Mouse (Mus musculus): ENCODE measurements around the gene Hoxd3. TPM values are rescaled to one million over a fixed set of nuclear protein-coding genes. Genes with fewer than 3 reads are reported as not detected.

Hoxd3 gene
- polyA plus RNA-seq, 1 experiment from 2014 or later: 14.5 TPM

- H3K27me3 ChIP-seq (ENCODE audit: control insufficient read depth, insufficient read depth, low read length): peaks cover 74% of the 10 kb centered on the region
- H3K9ac ChIP-seq (replicated peaks; ENCODE audit: low read depth, low read length): no peak overlapping the region
- H3K36me3 ChIP-seq (ENCODE audit: control insufficient read depth, insufficient read depth, low read length): no peaks in the 10 kb centered on the region
- WGBS: 3% methylated on average over 12 of the region's 12 CpGs
- no peaks in the 10 kb centered on the region for H3K4me1 ChIP-seq (ENCODE audit: control insufficient read depth, insufficient read depth, low read length)
- no peak for ATAC-seq (ENCODE audit: insufficient number of reproducible peaks, insufficient read depth, low FRiP score, low read depth)
- no peak overlapping the region for H3K27ac ChIP-seq (ENCODE audit: low read length)
- H3K9me3 ChIP-seq (ENCODE audit: control insufficient read depth, low read depth, low read length): no peaks in the 10 kb centered on the region
- H3K4me3 ChIP-seq (ENCODE audit: low read depth, low read length): no peak overlapping the region
- H3K4me2 ChIP-seq (replicated peaks; ENCODE audit: low read depth, low read length): no peak overlapping the region
Measured at GRCm38 (mm10) chr2:74688795-74689573, 22.7 kb upstream of the Hoxd3 start.

DNA sequence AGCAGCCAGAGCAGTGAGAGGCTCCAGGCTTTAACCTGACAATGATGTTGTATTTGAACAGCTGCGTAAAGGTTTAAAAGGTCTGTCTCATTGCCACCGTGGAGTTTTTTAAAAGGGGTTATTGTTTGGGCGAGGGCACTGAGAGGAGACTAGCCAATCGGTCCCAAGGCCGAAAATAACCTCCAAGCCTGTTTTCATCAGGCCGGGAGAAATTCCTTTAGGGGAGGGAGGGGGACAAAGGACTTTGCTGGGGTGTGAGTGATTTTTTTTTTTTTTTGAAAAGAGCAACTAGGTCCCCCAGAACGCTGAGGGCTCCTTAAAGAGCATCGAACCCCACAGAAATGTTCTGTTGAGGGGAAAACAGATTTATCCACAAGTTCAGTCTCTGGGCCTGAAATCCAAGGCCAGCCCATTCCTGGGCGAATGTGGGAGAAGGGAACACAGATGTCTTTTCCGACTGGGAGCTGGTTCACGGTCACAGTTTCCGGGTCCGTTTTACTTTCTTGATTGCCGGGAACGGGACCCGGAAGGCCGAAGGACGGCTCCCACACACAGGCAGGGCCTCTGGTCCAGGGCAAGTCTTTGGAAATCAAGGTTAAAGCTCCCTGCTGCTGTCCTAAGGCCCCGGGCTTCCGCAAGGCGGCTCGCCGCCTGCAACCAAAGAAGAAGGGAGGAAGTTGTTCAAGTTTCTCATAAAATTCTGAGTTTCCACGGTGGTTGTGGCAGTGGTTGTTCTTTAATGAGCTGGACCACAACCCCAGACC is 22.0 kb upstream of the Hoxd3 start:
- Histone ChIP-seq H3K27ac (ENCODE audit: low read length) (no peak overlapping the region), H3K9me3 (ENCODE audit: control insufficient read depth, low read depth, low read length) (no peaks in the 10 kb centered on the region), H3K9ac (replicated peaks; ENCODE audit: low read depth, low read length) (no peak overlapping the region), H3K4me1 (ENCODE audit: control insufficient read depth, insufficient read depth, low read length) (no peaks in the 10 kb centered on the region), H3K4me3 (ENCODE audit: low read depth, low read length) (no peak overlapping the region), H3K27me3 (ENCODE audit: control insufficient read depth, insufficient read depth, low read length) (peaks cover 78% of the 10 kb centered on the region), H3K36me3 (ENCODE audit: control insufficient read depth, insufficient read depth, low read length) (no peaks in the 10 kb centered on the region), H3K4me2 (replicated peaks; ENCODE audit: low read depth, low read length) (no peak overlapping the region)
- under 1% methylated on average over 24 of the region's 24 CpGs for WGBS
- no peak for ATAC-seq (ENCODE audit: insufficient number of reproducible peaks, insufficient read depth, low FRiP score, low read depth)

- Histone ChIP-seq H3K27ac (ENCODE audit: low read length) (no peak overlapping the region), H3K4me1 (ENCODE audit: control insufficient read depth, insufficient read depth, low read length) (no peaks in the 10 kb centered on the region), H3K36me3 (ENCODE audit: control insufficient read depth, insufficient read depth, low read length) (no peaks in the 10 kb centered on the region), H3K27me3 (ENCODE audit: control insufficient read depth, insufficient read depth, low read length) (peaks cover 78% of the 10 kb centered on the region), H3K4me3 (ENCODE audit: low read depth, low read length) (no peak overlapping the region), H3K9me3 (ENCODE audit: control insufficient read depth, low read depth, low read length) (no peaks in the 10 kb centered on the region), H3K9ac (replicated peaks; ENCODE audit: low read depth, low read length) (no peak overlapping the region), H3K4me2 (replicated peaks; ENCODE audit: low read depth, low read length) (no peak overlapping the region)
- no peak for ATAC-seq (ENCODE audit: insufficient number of reproducible peaks, insufficient read depth, low FRiP score, low read depth)
- WGBS: 8% methylated on average over 8 of the region's 8 CpGs
Measured at GRCm38 (mm10) chr2:74690338-74690716, 21.4 kb upstream of the Hoxd3 start.

DNA sequence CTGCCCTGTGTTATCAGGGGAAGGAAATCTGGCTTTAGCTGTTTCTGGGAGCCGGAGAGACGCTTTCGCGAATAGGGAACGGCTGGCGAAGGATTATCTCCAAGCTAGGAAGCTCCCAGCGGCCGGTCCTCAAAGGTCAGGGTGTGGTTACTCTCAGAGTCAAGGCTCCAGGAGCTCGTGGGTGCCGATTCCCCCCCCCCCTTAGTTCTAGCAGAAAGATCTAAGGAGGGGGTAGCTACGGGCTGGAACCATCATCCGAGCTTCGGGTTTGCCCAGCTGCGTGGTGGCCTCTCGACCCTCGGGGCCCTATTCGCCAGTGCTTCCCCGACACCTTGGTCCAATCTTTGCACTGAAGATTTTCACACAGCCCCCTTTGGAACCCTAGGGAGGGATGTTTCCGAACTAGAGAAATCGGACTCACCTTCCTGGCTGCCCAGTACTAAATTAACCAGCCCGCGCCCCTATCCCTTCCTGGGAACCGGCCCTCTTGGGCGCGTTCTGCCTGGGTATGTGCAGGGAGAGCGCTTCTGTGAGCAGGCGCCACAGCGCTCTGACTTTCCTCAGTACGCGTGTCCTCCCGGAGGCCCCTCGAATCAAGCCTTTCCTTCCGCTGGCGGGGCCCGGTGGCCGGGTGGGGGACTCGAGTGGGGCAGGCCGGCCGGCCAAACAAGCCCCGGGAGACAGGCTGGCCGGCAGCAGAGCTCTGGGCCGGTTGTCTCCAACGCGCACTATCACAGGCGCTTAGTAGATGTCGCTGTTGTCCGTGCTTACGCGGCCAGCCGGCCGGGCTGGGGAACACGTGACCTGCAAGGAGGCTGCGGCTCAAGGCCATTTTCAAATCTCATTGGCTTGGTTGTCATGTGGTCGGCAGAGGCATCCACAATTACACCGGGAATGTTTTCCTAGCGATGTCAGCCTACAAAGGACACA is 20.4 kb upstream of the Hoxd3 start, which contains the start of gene Hoxd10:
Gene Hoxd10 (plus strand): TSS at position 903 of the 930 bp plus-strand sequence.
- H3K4me2 ChIP-seq (replicated peaks; ENCODE audit: low read depth, low read length): no peak within 1 kb of the TSS
- peaks cover 80% of the 10 kb centered on the region for H3K27me3 ChIP-seq (ENCODE audit: control insufficient read depth, insufficient read depth, low read length)
- no peaks in the 10 kb centered on the region for H3K9me3 ChIP-seq (ENCODE audit: control insufficient read depth, low read depth, low read length)
- ATAC-seq (ENCODE audit: insufficient number of reproducible peaks, insufficient read depth, low FRiP score, low read depth): peak; percentile 49; the same call in 1 of the 2 replicates
- no peak within 1 kb of the TSS for H3K4me3 ChIP-seq (ENCODE audit: low read depth, low read length)
- H3K9ac ChIP-seq (replicated peaks; ENCODE audit: low read depth, low read length): no peak within 1 kb of the TSS
- under 1% methylated on average over 56 of the region's 56 CpGs for WGBS
- no peak within 1 kb of the TSS for H3K27ac ChIP-seq (ENCODE audit: low read length)
- H3K4me1 ChIP-seq (ENCODE audit: control insufficient read depth, insufficient read depth, low read length): no peaks in the 10 kb centered on the region
- no peaks in the 10 kb centered on the region for H3K36me3 ChIP-seq (ENCODE audit: control insufficient read depth, insufficient read depth, low read length)

- Histone ChIP-seq H3K36me3 (ENCODE audit: control insufficient read depth, insufficient read depth, low read length) (no peaks in the 10 kb centered on the region), H3K27me3 (ENCODE audit: control insufficient read depth, insufficient read depth, low read length) (peaks cover 80% of the 10 kb centered on the region), H3K4me3 (ENCODE audit: low read depth, low read length) (no peak overlapping the region), H3K9ac (replicated peaks; ENCODE audit: low read depth, low read length) (no peak overlapping the region), H3K27ac (ENCODE audit: low read length) (no peak overlapping the region), H3K4me2 (replicated peaks; ENCODE audit: low read depth, low read length) (no peak overlapping the region), H3K9me3 (ENCODE audit: control insufficient read depth, low read depth, low read length) (no peaks in the 10 kb centered on the region), H3K4me1 (ENCODE audit: control insufficient read depth, insufficient read depth, low read length) (no peaks in the 10 kb centered on the region)
- 4% methylated on average over 35 of the region's 35 CpGs for WGBS
- ATAC-seq (ENCODE audit: insufficient number of reproducible peaks, insufficient read depth, low FRiP score, low read depth): no peak
Measured at GRCm38 (mm10) chr2:74691995-74692807, 19.5 kb upstream of the Hoxd3 start.

- Histone ChIP-seq H3K27me3 (ENCODE audit: control insufficient read depth, insufficient read depth, low read length) (peaks cover 77% of the 10 kb centered on the region), H3K9ac (replicated peaks; ENCODE audit: low read depth, low read length) (no peak overlapping the region), H3K4me1 (ENCODE audit: control insufficient read depth, insufficient read depth, low read length) (no peaks in the 10 kb centered on the region), H3K4me2 (replicated peaks; ENCODE audit: low read depth, low read length) (no peak overlapping the region), H3K27ac (ENCODE audit: low read length) (no peak overlapping the region), H3K4me3 (ENCODE audit: low read depth, low read length) (no peak overlapping the region), H3K9me3 (ENCODE audit: control insufficient read depth, low read depth, low read length) (no peaks in the 10 kb centered on the region), H3K36me3 (ENCODE audit: control insufficient read depth, insufficient read depth, low read length) (no peaks in the 10 kb centered on the region)
- WGBS: 2% methylated on average over 20 of the region's 20 CpGs
- ATAC-seq (ENCODE audit: insufficient number of reproducible peaks, insufficient read depth, low FRiP score, low read depth): no peak
Measured at GRCm38 (mm10) chr2:74692808-74693431, 18.8 kb upstream of the Hoxd3 start.

DNA sequence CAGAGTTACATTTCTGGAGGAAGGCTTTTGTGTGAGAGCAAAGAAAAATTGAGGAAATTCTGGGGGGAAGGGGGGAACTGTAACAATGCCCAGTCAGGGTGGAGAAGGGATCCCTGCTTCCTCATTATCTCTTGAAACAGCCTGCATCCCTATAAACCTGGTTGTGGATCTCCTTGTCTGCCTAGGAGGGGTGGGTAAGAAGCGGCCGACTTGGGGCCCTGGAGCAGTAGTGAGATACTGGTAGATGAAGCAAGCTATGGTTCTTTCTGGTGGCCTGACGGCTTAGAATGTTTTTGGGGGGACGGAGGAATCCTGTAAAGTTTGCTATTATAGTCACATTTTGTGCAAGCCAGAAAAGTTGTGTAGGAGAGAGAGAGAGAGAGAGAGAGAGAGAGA is 18.3 kb upstream of the Hoxd3 start:
- no peak for ATAC-seq (ENCODE audit: insufficient number of reproducible peaks, insufficient read depth, low FRiP score, low read depth)
- Histone ChIP-seq H3K9ac (replicated peaks; ENCODE audit: low read depth, low read length) (no peak overlapping the region), H3K4me3 (ENCODE audit: low read depth, low read length) (no peak overlapping the region), H3K27me3 (ENCODE audit: control insufficient read depth, insufficient read depth, low read length) (peaks cover 73% of the 10 kb centered on the region), H3K4me2 (replicated peaks; ENCODE audit: low read depth, low read length) (no peak overlapping the region), H3K27ac (ENCODE audit: low read length) (no peak overlapping the region), H3K9me3 (ENCODE audit: control insufficient read depth, low read depth, low read length) (no peaks in the 10 kb centered on the region), H3K4me1 (ENCODE audit: control insufficient read depth, insufficient read depth, low read length) (no peaks in the 10 kb centered on the region), H3K36me3 (ENCODE audit: control insufficient read depth, insufficient read depth, low read length) (no peaks in the 10 kb centered on the region)
- 12% methylated on average over 4 of the region's 4 CpGs for WGBS

Measured in stomach, embryonic 14.5 days (tissue).